In genomic region chr7:141443828-141444237, GRCm38 (mm10) we compare ENCODE assay signal across 8 mouse cellular contexts. TPM values are rescaled to one million over a fixed set of nuclear protein-coding genes. Genes with fewer than 3 reads are reported as not detected.
DNase-seq lines count a peak whose midpoint lies in the region; ATAC-seq and TF ChIP-seq lines count a peak whose summit lies in the region.

TSS of gene Pidd1 (minus strand) at chr7:141444025.

- 0 out of 2 replicates have a peak, but pooled peaks have one; percentile 63 for ATAC-seq in embryonic facial prominence, embryonic 15.5 days (ENCODE audit: insufficient number of reproducible peaks, low FRiP score, low TSS enrichment, low read depth)
- peak; percentile 25 to 33; a peak in 1 of 4 replicates for ATAC-seq in hematopoietic stem cell, adult 5-6 weeks (replicated peaks in 1 of 2; ENCODE audit: insufficient read depth in 1 of 2, low FRiP score in 2 of 2, low TSS enrichment in 1 of 2, low read depth in 1 of 2, poor library complexity in 2 of 2, severe bottlenecking in 2 of 2)
- peak; percentile 51; the same call in 1 of the 2 replicates for ATAC-seq in limb, embryonic 14.5 days (ENCODE audit: low FRiP score, low read depth)
- no peak for ATAC-seq in midbrain, embryonic 15.5 days (replicated peaks)

- H3K4me2 ChIP-seq in embryonic facial prominence, embryonic 15.5 days (replicated peaks) = peak within 1 kb of the TSS; percentile 84
- peak within 1 kb of the TSS; percentile 81 for H3K4me2 ChIP-seq in limb, embryonic 14.5 days (replicated peaks; ENCODE audit: low read depth, low read length, severe bottlenecking)
- H3K4me2 ChIP-seq in midbrain, embryonic 15.5 days = peak within 1 kb of the TSS; percentile 50

- no peaks in the 10 kb centered on the region for H3K27me3 ChIP-seq in embryonic facial prominence, embryonic 15.5 days
- no peaks in the 10 kb centered on the region for H3K27me3 ChIP-seq in limb, embryonic 14.5 days (ENCODE audit: control insufficient read depth, insufficient read depth, low read length)
- H3K27me3 ChIP-seq in midbrain, embryonic 15.5 days (replicated peaks) = no peaks in the 10 kb centered on the region

- H3K4me1 ChIP-seq in embryonic facial prominence, embryonic 15.5 days = peaks cover 49% of the 10 kb centered on the region
- H3K4me1 ChIP-seq in limb, embryonic 14.5 days (ENCODE audit: control insufficient read depth, insufficient read depth, low read length) = peaks cover 27% of the 10 kb centered on the region
- peaks cover 29% of the 10 kb centered on the region for H3K4me1 ChIP-seq in midbrain, embryonic 15.5 days

- H3K36me3 ChIP-seq in embryonic facial prominence, embryonic 15.5 days = peaks cover 26% of the 10 kb centered on the region
- H3K36me3 ChIP-seq in limb, embryonic 14.5 days (ENCODE audit: control insufficient read depth, insufficient read depth, low read length) = peaks cover 29% of the 10 kb centered on the region
- H3K36me3 ChIP-seq in midbrain, embryonic 15.5 days (replicated peaks) = no peaks in the 10 kb centered on the region

- peak; percentile 20 for DNase-seq in cerebellum, adult 11 months
- DNase-seq in cerebellum, adult 9-10 months = no peak
- peak; percentile 76 to 86 for DNase-seq in adrenal gland, adult (ENCODE audit: inconsistent age in 2 of 2, low spot score in 1 of 2)
- peak; percentile 84 for DNase-seq in limb, embryonic 14.5 days (ENCODE audit: low spot score)
- peak; percentile 74 for DNase-seq in thymus, postnatal 4 days

- TF ChIP-seq POLR2A in limb, embryonic 14.5 days (IDR thresholded peaks at IDR 0.05; ENCODE audit: borderline replicate concordance, extremely low read depth, insufficient read depth, insufficient read length) = peak; percentile 46; the same call in 1 of the 2 replicates

- WGBS in embryonic facial prominence, embryonic 15.5 days = under 1% methylated on average over 25 of the region's 25 CpGs
- WGBS in limb, embryonic 14.5 days = 0% methylated on average over 25 of the region's 25 CpGs
- under 1% methylated on average over 25 of the region's 25 CpGs for WGBS in midbrain, embryonic 15.5 days

- H3K27ac ChIP-seq in embryonic facial prominence, embryonic 15.5 days (replicated peaks) = peak within 1 kb of the TSS; percentile 58
- H3K27ac ChIP-seq in limb, embryonic 14.5 days (replicated peaks; ENCODE audit: low read depth, low read length) = 0 out of 2 replicates have a peak within 1 kb of the TSS, but pooled peaks have one; percentile 48
- no peak within 1 kb of the TSS for H3K27ac ChIP-seq in midbrain, embryonic 15.5 days

- H3K9ac ChIP-seq in embryonic facial prominence, embryonic 15.5 days = peak within 1 kb of the TSS; percentile 51
- peak within 1 kb of the TSS; percentile 57 for H3K9ac ChIP-seq in limb, embryonic 14.5 days (ENCODE audit: low read depth, low read length, severe bottlenecking)
- H3K9ac ChIP-seq in midbrain, embryonic 15.5 days = peak within 1 kb of the TSS; percentile 29

- peak within 1 kb of the TSS; percentile 52 for H3K4me3 ChIP-seq in embryonic facial prominence, embryonic 15.5 days (replicated peaks)
- peak within 1 kb of the TSS; percentile 45 for H3K4me3 ChIP-seq in limb, embryonic 14.5 days (replicated peaks; ENCODE audit: low read length)
- H3K4me3 ChIP-seq in midbrain, embryonic 15.5 days = peak within 1 kb of the TSS; percentile 27

- H3K9me3 ChIP-seq in embryonic facial prominence, embryonic 15.5 days (replicated peaks) = no peaks in the 10 kb centered on the region
- H3K9me3 ChIP-seq in limb, embryonic 14.5 days (ENCODE audit: control insufficient read depth, low read length) = no peaks in the 10 kb centered on the region
- H3K9me3 ChIP-seq in midbrain, embryonic 15.5 days = no peaks in the 10 kb centered on the region

RNA-seq across cellular contexts. Expression of gene Pidd1, which starts in this region (rescaled TPM):
- polyA plus RNA-seq in embryonic facial prominence, embryonic 15.5 days (2015; fragmentation: Nextera tagmentation; extraction: Ambion mirVana) = 13.5 and 14.7 TPM in 2 replicates
- total RNA-seq in hematopoietic stem cell, adult 5-6 weeks (2017) = 6.5 and 8.5 TPM in 2 replicates
- 25.0 and 43.0 TPM in 2 replicates for polyA plus RNA-seq in limb, embryonic 14.5 days (2012; rRNA removed)
- 6.9 and 8.2 TPM in 2 replicates for polyA plus RNA-seq in limb, embryonic 14.5 days (2014; fragmentation: Nextera tagmentation; extraction: Ambion mirVana)
- polyA plus RNA-seq in midbrain, embryonic 15.5 days (2015; fragmentation: Nextera tagmentation; extraction: Ambion mirVana) = 3.4 and 3.8 TPM in 2 replicates
